Mouse (Mus musculus) E14TG2a.4 (cell line): ENCODE measurements around the gene Ccdc51.

Experiments
- H3K27me3 ChIP-seq: 2 replicates; pipeline ENCODE4 v1.6.1; 2014; ENCODE audit warnings: low read length, control low read depth; ENCODE audit not compliant: insufficient read depth
- H3K36me3 ChIP-seq: 2 replicates; pipeline ENCODE4 v1.6.1; 2014; ENCODE audit warnings: low read length, control low read depth; ENCODE audit not compliant: insufficient read depth
- H3K4me1 ChIP-seq: replicated peaks from 2 replicates; pipeline ENCODE4 v1.6.1; 2014; ENCODE audit warnings: low read depth, low read length, control low read depth
- H3K4me3 ChIP-seq: replicated peaks from 2 replicates; pipeline ENCODE4 v1.5.1; 2014; ENCODE audit warnings: mild to moderate bottlenecking, low read length
- H3K9me3 ChIP-seq: 2 replicates; pipeline ENCODE4 v1.6.1; 2014; ENCODE audit warnings: low read length, control low read depth
- CTCF ChIP-seq: conservative IDR thresholded peaks from 2 replicates; pipeline ENCODE4 v1.5.1; 2014; ENCODE audit warnings: low read length
- NANOG ChIP-seq: IDR thresholded peaks from 2 replicates; pipeline ENCODE4 v1.6.1; 2014; ENCODE audit warnings: borderline replicate concordance, low read length, mixed read lengths
- POU5F1 ChIP-seq: IDR thresholded peaks from 2 replicates; pipeline ENCODE4 v1.6.1; 2014; ENCODE audit warnings: low read length, borderline replicate concordance

The Ccdc51 gene

GRCm38 (mm10) chr9:109119571-109119970 is 37.3 kb downstream of the Ccdc51 start:
- TF ChIP-seq NANOG (no peak), CTCF (no peak), POU5F1 (no peak)
- no peak overlapping the region for H3K4me3 ChIP-seq
- H3K36me3 ChIP-seq = peaks cover 49% of the 10 kb centered on the region
- H3K9me3 ChIP-seq = no peaks in the 10 kb centered on the region
- H3K4me1 ChIP-seq = peaks cover 30% of the 10 kb centered on the region
- H3K27me3 ChIP-seq = no peaks in the 10 kb centered on the region

GRCm38 (mm10) chr9:109120956-109121355 is 38.7 kb downstream of the Ccdc51 start:
- H3K9me3 ChIP-seq = no peaks in the 10 kb centered on the region
- no peak for TF ChIP-seq NANOG

GRCm38 (mm10) chr9:109122553-109123085 is 40.3 kb downstream of the Ccdc51 start:
- H3K9me3 ChIP-seq = no peaks in the 10 kb centered on the region
- TF ChIP-seq NANOG (no peak), CTCF (peak; percentile 60)
- H3K4me1 ChIP-seq = peaks cover 30% of the 10 kb centered on the region

More at GRCm38 (mm10) chr9:109120956-109121355, 38.7 kb downstream of the Ccdc51 start:
- Histone ChIP-seq H3K4me1 (peaks cover 30% of the 10 kb centered on the region), H3K4me3 (no peak overlapping the region), H3K27me3 (no peaks in the 10 kb centered on the region), H3K36me3 (peaks cover 35% of the 10 kb centered on the region)

GRCm38 (mm10) chr9:109123266-109123665 is 41.0 kb downstream of the Ccdc51 start:
- TF ChIP-seq POU5F1 (no peak), NANOG (no peak), CTCF (no peak)
- H3K36me3 ChIP-seq = peaks cover 12% of the 10 kb centered on the region
- no peak overlapping the region for H3K4me3 ChIP-seq
- H3K27me3 ChIP-seq = no peaks in the 10 kb centered on the region
- peaks cover 25% of the 10 kb centered on the region for H3K4me1 ChIP-seq
- H3K9me3 ChIP-seq = no peaks in the 10 kb centered on the region

More at GRCm38 (mm10) chr9:109122553-109123085, 40.3 kb downstream of the Ccdc51 start:
- no peaks in the 10 kb centered on the region for H3K27me3 ChIP-seq
- no peak overlapping the region for H3K4me3 ChIP-seq
- H3K36me3 ChIP-seq = peaks cover 19% of the 10 kb centered on the region

GRCm38 (mm10) chr9:109124164-109124563 is 41.9 kb downstream of the Ccdc51 start:
- Histone ChIP-seq H3K36me3 (peaks cover 3% of the 10 kb centered on the region), H3K4me1 (peaks cover 17% of the 10 kb centered on the region), H3K9me3 (no peaks in the 10 kb centered on the region), H3K4me3 (no peak overlapping the region), H3K27me3 (no peaks in the 10 kb centered on the region)
- TF ChIP-seq POU5F1 (no peak), NANOG (no peak)

- TF ChIP-seq NANOG (no peak), POU5F1 (no peak), CTCF (no peak)
- H3K27me3 ChIP-seq = no peaks in the 10 kb centered on the region
- no peaks in the 10 kb centered on the region for H3K36me3 ChIP-seq
- peaks cover 7% of the 10 kb centered on the region for H3K9me3 ChIP-seq
- peaks cover 8% of the 10 kb centered on the region; the same call in 1 of the 2 replicates for H3K4me1 ChIP-seq
- no peak overlapping the region for H3K4me3 ChIP-seq
Measured at GRCm38 (mm10) chr9:109125043-109125442, 42.8 kb downstream of the Ccdc51 start.

GRCm38 (mm10) chr9:109125481-109125880 is 43.2 kb downstream of the Ccdc51 start:
- H3K27me3 ChIP-seq = no peaks in the 10 kb centered on the region
- no peak overlapping the region for H3K4me3 ChIP-seq
- no peak for TF ChIP-seq NANOG
- TF ChIP-seq POU5F1 = no peak
- TF ChIP-seq CTCF = no peak
- H3K9me3 ChIP-seq = peaks cover 9% of the 10 kb centered on the region
- H3K36me3 ChIP-seq = no peaks in the 10 kb centered on the region
- H3K4me1 ChIP-seq = peaks cover 8% of the 10 kb centered on the region; the same call in 1 of the 2 replicates

- TF ChIP-seq CTCF = no peak
- TF ChIP-seq NANOG = no peak
- TF ChIP-seq POU5F1 = no peak
- H3K9me3 ChIP-seq = peaks cover 13% of the 10 kb centered on the region
- no peaks in the 10 kb centered on the region for H3K27me3 ChIP-seq
- H3K4me3 ChIP-seq = no peak overlapping the region
- H3K4me1 ChIP-seq = no peaks in the 10 kb centered on the region
- no peaks in the 10 kb centered on the region for H3K36me3 ChIP-seq
Measured at GRCm38 (mm10) chr9:109127076-109127475, 44.8 kb downstream of the Ccdc51 start.

- TF ChIP-seq NANOG (no peak), CTCF (peak; percentile 73)
- no peak overlapping the region for H3K4me3 ChIP-seq
- H3K27me3 ChIP-seq = no peaks in the 10 kb centered on the region
- H3K36me3 ChIP-seq = no peaks in the 10 kb centered on the region
- H3K9me3 ChIP-seq = peaks cover 13% of the 10 kb centered on the region
- no peaks in the 10 kb centered on the region for H3K4me1 ChIP-seq
Measured at GRCm38 (mm10) chr9:109128211-109128610, 45.9 kb downstream of the Ccdc51 start.
